Mouse (Mus musculus): ENCODE data around the gene Bend4.
A peak's percentile ranks its signal among the peaks of the same experiment; 100 is the strongest.

Bend4 gene

DNA sequence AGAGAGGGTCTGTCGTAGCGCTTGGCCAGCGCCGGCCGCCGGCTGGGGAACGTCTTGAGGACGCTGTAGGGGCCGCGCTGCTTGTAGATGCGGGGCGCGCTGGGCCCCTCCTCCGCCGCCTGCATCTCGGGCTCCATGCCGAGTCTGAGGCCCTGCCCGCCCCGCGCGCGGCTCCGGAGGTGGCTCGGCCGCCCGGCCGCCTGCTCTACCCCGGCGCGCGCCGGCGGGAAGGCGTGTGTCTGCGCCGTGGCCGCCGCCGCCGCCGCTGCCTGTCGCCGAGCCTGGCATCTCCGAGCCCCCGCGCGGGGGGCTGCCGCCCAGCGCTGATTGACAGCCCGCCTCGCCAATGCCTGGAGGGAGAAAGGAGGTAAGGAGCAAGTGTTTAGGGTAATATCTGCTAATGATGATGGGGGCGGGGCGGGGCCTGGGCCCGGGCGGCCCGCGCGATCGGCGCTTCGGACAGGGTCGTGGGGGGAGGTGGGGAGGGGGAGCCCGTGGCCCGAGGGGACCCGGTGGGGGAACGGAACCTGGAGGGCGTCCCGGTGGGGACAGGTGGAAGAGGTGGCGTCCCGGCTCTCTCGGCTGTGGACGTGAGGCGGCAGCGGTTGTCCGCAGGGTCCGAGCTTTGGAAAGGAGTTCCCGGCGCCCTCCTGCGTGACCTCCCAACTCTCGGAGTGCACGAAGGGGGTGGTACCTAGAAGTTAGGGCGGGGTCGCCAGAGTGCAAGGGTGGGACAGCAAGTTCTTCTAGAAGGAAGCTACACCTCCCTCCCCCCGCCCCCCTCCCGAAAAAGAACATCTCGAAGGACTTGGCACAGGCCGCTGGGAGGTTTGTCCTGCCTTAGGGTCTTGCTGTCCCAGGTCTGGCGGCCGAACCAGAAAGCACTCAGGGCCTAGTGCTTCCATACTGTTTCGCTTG lies at the start of gene Bend4:
Gene Bend4, minus strand, starts transcription at position 868 of the 918 bp plus-strand sequence.
- peak; percentile 10 for DNase-seq (ENCODE audit: low spot score)

GRCm38 (mm10) chr5:67473723-67474122 lies 45.6 kb upstream of the Bend4 start:
- DNase-seq (ENCODE audit: low spot score) = no peak

- DNase-seq (ENCODE audit: low spot score) = no peak
These were observed 45.0 kb upstream of the Bend4 start for GRCm38 (mm10) chr5:67473094-67473493.

- DNase-seq (ENCODE audit: low spot score) = no peak
These were observed 38.9 kb upstream of the Bend4 start for GRCm38 (mm10) chr5:67466866-67467530.

DNA sequence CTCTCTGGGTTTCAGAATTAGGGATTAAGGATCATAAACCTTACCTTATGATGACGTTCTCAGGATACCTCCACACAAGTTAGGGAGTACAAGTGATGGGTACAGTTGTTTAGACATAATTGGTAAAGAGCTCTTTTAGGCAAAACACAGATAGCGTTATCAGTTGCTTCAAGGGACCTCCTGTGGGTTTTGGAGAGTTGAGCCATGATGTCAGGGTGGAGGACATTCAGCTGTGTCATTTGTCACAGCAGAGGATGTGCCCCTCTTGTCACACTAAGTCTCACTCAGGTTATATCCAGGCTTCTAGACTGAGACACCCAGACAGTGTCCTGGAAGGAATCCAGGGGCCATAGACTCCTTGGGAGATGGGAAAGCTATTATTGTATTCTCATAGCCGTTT lies 36.8 kb upstream of the Bend4 start:
- DNase-seq (ENCODE audit: low spot score) = no peak

DNA sequence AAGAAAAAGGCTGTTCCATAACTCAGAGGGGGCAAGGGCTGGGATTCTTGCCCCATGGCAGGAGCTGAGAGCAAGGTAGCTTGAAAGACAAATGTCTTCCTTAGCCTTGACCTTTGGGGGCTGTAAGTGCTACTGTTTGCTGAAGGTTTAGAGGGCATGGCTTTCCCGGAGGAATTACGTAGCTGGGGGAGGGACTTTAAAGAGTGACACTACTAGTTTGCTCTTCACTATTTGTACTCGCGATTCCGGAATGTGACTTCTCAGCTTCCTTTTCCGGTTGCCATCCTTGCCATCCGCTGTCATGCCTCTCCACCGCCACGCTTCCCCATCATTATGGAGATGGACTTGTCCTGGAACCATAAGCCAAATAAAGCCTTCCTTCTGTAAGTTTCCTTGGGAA lies 35.5 kb upstream of the Bend4 start:
- no peak for DNase-seq (ENCODE audit: low spot score)

GRCm38 (mm10) chr5:67462331-67462730 lies 34.2 kb upstream of the Bend4 start:
- DNase-seq (ENCODE audit: low spot score) = no peak

DNA sequence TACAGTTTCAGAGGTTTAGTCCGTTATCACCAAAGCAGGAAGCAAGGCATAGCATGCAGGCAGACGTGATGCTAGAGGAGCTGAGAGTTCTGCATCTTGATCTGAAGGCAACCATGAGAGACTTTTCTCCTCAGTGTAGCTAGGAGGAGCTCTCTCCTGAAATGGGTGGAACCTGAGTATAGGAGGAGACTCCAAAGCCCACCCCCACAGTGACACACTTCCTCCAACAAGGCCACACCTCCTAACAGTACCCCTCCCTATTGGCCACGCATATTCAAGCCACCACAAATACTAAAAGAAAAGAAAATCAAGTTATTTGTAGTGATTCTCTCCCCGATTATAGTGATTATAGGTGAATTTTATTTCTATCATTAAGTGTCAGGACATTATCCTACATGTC lies 28.7 kb upstream of the Bend4 start:
- DNase-seq (ENCODE audit: low spot score) = no peak

- DNase-seq (ENCODE audit: low spot score) = no peak
These were observed 26.2 kb upstream of the Bend4 start for GRCm38 (mm10) chr5:67454282-67454681.

GRCm38 (mm10) chr5:67449957-67450630 lies 22.0 kb upstream of the Bend4 start:
- no peak for DNase-seq (ENCODE audit: low spot score)

DNA sequence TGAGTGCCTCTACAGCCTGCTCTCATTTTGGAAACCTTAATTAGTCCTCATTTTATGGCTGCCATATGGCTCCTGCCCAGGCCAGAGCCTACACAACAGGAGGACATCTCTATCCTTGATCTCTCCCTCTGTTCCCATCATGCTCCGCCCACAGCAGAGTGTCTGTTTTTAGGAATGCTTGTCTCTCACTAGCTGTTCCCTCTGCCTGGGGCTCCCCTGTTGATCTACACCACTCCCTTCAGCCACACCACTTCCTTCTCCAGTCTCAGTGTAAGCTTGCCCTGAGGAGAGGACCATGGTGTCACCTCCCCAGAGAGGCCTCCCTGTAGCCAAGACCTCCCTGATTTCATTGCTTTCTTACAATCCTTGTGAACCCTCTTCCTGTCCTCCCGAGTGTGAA lies 18.4 kb upstream of the Bend4 start:
- DNase-seq (ENCODE audit: low spot score) = no peak

GRCm38 (mm10) chr5:67444217-67445050 lies 16.3 kb upstream of the Bend4 start:
- no peak for DNase-seq (ENCODE audit: low spot score)

DNA sequence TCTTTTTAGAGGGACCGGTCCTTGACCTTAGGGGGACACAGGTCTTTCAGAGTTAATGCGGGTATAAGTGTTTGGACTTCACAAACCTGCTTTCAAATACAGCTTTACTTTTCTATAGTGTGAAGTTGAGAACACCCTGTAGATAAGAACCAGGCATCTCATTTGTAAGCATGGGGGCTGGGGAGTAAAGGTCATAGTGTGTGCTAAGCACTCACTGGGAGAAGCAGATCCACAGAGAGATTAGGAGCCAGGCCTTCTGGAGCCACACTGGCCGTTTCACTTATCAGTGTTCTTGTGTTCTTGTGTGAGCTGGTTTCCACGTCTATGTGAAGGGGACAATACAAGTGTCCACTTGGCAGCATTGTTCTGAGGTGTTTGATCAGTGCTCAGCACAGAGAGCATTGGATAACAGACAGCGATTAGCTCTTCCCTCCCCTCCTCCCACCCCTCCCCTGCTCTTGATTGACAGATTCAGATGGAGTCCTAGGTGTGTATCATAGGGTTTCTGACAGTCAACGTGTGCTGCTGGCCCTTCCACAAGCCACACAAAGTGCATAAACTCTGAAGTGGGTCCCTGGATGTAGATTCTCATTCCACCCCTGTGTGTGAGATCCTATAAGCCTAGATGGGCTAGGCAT lies 14.8 kb upstream of the Bend4 start:
- no peak for DNase-seq (ENCODE audit: low spot score)

DNA sequence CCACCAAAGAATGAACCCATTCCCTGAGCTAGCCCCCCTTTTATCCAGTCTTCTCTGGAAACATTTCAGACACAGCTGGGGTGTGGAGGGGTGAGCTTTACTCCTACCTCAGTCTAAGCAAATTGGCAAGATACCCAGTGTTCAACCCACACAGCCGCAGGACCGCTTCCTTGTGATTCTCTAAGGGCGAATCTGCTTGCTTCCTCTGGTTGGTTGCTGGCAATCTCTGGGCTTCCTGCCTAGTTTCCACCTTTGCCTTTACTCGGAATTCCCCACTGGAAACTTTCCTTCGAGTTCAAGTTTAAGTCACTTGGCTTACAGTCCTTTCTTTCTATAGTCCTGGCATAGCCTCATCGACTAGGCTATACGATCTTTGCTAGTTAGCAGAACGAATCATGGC lies 12.5 kb upstream of the Bend4 start:
- no peak for DNase-seq (ENCODE audit: low spot score)

DNA sequence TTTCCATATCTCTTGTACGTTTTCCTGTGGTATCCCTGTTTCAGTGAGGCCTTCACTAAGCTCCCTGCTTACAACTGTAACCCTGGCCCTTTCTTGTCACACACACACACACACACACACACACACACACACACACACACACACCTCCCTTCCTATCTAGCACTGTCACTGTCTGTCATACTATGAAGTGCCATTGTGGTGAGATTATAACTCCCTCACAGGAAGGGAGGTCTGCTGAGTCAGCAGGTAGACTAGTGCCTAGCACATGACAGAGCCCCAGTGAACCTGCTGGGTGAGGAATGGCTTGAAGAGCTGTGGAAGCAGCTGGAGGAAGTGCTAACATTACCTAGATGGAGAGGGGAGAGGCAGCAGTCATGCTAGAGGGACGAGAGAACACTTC lies 9.3 kb upstream of the Bend4 start:
- no peak for DNase-seq (ENCODE audit: low spot score)

DNA sequence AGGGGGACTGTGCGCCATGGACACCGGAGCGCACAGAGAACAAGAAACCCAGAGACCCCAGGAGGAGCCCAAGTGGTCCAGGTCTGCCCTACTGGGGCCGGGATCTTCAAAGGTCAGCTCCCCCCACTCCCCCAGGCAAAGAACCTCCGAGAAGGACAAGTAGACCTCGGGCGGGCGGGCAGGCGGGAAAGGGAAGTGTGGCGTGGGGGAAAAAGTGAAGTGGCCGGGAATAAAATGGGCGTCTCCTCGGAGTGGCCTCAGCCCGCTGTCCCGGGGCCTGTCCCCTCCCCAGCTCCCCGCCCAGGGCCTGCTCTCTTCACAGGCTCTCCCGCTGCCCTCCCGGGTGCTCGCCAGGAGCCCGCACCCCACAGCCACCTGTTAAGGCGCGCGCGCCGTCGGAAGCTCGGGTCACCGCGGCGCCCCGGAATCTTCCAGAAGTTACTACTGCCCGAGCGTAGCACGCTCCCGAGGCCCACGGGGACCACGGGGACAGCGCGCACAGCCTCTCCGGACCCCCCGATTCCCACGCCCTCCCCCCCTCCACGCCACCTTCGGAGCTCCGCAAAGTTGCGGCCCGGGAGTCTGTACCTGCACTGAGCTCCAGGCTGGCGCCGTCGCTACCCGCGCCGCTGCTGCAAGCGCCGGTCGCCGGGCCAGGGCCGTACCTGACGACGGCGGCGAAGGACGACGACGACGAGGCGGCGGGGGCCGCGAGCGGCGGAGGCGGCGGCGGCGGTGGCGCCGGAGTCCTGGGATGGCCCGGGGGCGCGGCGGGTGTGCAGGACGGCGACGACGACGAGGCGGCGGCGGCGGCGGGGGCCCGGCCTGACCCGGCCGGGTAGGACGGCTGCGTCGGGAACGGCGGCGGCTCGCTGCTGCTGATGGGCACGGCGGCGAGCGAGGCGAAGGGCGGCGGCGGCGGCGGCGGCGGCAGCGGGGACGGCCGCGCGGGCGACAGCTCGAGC lies 1.4 kb downstream of the Bend4 start:
- DNase-seq (ENCODE audit: low spot score) = no peak

DNA sequence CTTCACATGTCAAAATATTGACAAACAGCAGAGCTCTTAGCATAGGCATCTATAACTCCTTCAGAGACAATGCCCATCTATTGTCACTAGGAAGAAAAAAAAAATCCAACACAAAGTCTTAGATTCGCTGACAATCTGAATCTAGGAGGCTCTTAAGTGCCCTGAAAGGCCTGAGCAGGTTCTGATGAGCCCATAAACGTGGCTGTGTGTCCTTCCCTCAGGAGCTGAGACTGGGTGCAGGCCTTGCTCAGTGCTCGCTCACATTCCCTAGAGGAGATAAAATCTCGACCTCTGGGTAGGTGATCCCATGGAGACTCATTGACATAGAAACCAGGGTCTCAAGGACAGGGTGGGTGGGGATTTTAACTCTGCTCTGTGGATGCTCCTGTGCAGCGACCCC lies 2.1 kb downstream of the Bend4 start:
- no peak for DNase-seq (ENCODE audit: low spot score)

DNA sequence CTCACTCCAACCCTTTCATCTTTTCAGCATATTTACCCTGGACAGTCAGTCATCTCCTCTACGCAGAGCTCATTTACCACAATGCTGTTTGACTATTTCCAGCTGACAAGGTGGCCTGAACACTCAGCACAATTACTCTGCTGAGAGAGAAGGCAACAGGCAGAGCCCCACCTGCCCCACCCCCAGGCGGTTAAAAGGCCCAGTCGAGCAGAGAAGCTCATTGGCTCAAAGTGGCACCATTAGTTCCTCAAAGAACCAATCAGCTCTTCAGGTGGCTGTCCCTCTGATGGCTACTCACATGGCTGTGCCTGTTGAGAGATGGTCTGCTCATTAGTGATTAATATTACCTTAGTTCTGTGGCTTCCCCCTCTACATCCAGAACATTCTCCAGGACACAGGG lies 3.5 kb downstream of the Bend4 start:
- DNase-seq (ENCODE audit: low spot score) = no peak

- no peak for DNase-seq (ENCODE audit: low spot score)
These were observed 4.1 kb downstream of the Bend4 start for GRCm38 (mm10) chr5:67423963-67424362.

DNA sequence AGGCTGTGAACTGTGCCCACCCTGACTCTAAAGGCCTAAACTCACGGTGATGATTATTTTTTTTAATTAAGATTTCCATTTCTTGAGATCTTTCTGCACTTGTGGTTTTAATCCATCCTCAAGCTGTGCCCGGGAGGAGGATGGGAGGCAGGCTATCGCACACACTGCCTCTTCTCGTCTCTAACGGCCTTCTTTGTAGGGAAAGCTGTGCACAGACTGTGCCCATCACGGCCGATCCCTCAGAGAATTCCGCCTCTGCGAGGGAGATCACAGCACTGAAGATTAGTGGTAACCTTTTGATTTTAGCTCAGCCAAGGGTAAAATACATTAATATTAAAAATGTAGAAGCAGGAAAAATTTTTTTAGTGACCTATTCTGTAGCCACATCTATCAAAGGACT lies 4.8 kb downstream of the Bend4 start:
- no peak for DNase-seq (ENCODE audit: low spot score)

Measured in spleen, adult 12 weeks (tissue).